Mouse (Mus musculus) small intestine, adult 2 months (tissue): Measurements from ENCODE around the gene Fgfrl1.

Source experiments
- CTCF ChIP-seq: fragments of 200-500 bp; IDR thresholded peaks from 2 replicates; pipeline ENCODE4 v1.5.1; 2012; ENCODE audit warnings: low read depth, mild to moderate bottlenecking, control low read depth, inconsistent platforms, low read length, moderate library complexity, mixed read lengths; ENCODE audit not compliant: insufficient replicate concordance, insufficient read length; ENCODE audit errors: extremely low read depth
- POLR2A ChIP-seq: fragments of 200-500 bp; IDR thresholded peaks from 2 replicates; pipeline ENCODE4 v1.6.1; 2012; ENCODE audit warnings: low read depth, mild to moderate bottlenecking, control low read depth, inconsistent platforms, low read length, moderate library complexity

DNA sequence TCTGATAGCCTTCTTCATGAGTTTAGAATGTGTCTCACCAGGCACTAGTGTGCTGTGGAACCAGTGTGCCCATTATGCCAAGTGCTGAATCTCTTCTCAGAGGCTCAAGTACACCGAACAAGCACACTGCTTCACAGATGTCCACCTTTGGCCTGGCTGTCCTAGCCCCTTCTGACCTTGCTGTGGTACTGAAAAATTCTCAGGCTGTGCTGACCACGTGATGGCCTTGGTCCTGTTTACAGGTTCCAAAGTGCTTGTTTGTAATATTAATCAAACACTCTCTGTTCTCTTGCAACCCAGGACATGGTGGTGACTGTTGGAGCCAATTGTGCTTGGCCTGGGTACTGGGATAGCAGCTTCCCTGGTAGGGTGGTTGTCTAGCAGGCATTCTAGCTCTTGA, 17.6 kb upstream of the Fgfrl1 start:
- TF ChIP-seq CTCF (no peak), POLR2A (no peak)
